Mouse (Mus musculus) MEL-GATA-1-ER (cell line): ENCODE data around the gene Cdiptos.

Experiments
- DNase-seq: peaks from one replicate; pipeline ENCODE4 v3.0.0-alpha.2; 2012; ENCODE audit warnings: low read depth; ENCODE audit errors: extremely low read depth

The Cdiptos gene

DNA sequence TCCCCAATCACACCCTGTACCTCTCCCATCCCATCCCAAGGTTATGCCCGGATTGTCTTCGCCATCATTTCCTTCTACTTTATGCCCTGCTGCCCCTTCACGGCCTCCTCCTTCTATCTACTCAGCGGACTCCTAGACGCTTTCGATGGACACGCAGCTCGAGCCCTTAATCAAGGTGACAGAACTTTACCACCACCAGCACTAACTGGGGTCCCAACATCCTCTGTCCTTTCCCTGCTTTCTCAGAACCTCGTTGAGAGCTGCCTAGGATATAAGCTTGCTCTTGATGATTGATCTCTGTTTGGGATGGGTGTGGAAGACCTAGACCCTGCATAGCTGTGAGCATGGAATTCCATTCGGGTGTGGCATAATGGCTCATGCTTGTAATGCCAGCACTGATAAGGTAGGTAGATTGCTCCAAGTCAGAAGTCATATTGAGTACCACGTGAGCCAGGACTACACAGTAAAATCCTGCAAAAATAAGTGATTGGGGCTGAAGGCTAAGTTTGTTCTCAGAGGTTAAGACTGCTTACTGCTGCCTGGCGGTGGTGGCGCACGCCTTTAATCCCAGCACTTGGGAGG is 1.1 kb upstream of the Cdiptos start:
- no peak for DNase-seq

DNA sequence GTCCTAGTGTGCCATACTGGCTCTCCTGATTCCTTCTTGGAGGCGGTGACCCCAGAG is 177 bp downstream of the Cdiptos start, which contains the start of gene Cdipt:
Gene Cdipt (plus strand): TSS at position 22 of the 57 bp plus-strand sequence.
- DNase-seq, result no peak

DNA sequence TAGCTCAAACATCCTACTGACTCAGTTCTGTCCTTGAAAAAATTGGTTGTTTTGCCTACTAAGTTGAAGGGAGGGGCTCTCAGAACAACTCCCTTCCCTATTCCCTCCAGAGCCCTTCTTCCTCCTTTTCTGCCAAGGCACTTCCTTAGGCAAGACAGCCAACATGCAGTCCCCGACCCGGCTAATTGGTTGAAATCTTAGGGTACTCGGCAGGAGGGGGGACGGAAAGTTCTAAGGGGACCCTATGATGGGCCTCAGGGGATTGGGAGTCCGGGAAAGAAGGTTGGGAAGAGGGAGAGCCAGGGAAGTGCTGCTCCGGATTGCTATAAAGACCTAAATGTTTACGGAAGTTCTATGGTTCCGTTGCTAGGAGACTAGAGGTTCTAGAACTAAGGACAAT is 405 bp downstream of the Cdiptos start:
- DNase-seq, result peak; percentile 37

DNA sequence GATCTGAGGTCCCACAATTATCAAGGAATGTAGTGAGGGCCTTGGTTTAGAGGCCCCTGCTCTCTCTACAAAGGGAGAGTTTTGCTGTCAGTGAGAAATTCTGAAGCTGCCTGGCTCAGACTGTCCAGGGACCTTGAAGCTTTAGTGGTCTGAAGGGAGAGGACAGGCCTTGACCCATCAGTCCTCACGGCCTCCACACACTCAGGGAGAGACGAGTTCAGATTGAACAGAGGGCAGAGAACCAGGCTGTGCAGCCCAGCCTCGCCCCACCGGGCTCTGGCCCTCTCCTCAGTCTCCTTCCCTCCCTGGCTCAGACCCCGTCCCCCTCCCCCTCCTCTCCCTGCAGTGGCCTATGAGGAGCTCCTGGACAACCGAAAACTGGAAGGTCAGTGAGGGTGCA is 8.5 kb downstream of the Cdiptos start:
- DNase-seq, result no peak

DNA sequence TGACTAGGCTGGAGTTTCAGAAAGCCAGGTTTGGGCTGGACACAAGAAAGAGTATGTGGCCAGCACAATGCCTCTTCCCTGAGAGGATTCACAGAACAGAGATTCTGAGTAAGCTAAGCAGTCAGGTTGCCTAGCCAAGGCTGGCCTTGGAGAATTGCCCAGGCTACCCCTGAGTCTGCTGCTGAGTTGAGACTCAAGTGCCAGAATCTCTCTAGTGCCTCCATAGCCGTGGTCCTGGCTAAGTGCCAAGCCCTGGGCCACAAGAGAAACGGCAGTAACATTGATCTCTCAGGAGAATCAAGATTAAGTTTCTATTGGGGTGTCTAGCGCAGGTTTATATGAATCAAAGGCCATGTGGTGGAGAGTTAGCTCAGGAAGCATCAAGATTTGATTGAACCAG is 10.3 kb downstream of the Cdiptos start:
- DNase-seq, result no peak

DNA sequence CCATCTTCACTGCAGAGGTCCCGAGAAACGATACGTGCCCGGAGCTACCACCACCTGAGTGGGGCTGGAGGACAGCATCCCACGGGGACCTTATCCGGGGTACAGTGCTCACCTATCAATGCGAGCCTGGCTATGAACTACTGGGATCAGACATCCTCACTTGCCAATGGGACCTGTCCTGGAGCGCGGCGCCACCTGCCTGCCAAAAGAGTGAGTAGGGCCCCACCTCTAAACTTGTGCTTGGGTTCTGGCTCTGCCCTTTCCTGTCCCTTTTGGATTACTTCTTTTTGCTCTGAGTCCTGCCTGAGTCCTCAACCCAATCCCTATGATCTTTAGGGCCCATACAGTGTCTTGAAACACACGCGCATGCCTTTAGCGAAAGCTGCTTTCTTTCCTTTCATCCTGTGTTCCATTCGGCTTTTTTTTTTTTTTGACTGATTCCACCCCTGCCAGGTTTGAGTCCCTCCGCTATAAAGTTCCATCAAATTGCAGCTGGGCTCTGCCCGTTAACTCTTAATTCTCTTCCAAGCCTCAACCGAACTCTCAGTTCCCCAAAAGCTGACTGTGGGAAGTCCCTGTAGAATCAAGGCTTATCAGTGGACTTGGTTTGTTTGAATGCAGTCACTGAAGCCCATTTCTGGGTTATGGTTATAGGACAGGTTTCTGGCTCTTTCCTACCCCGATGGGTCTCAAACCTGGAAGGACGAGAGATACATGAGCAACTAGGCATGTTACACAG is 12.2 kb downstream of the Cdiptos start:
- no peak for DNase-seq

DNA sequence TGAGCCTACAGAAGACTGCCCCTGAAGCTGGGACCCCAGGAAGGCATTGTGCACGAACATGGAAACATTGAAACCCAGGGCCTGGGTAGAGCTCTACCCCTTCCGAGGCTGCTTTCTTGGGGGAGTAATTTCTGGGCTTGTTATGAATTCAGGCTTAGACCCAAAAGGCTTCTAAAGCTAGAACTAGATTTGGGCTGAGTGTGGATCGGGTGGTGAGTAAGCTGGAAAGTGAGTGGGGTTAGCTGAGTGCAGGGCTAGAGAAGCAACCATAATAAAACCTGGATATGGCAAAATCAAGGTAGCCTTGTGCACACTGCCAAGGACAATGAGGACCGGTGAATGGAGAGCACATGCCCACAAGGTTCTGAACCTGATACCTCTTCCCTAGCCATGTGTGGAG is 13.9 kb downstream of the Cdiptos start:
- no peak for DNase-seq

DNA sequence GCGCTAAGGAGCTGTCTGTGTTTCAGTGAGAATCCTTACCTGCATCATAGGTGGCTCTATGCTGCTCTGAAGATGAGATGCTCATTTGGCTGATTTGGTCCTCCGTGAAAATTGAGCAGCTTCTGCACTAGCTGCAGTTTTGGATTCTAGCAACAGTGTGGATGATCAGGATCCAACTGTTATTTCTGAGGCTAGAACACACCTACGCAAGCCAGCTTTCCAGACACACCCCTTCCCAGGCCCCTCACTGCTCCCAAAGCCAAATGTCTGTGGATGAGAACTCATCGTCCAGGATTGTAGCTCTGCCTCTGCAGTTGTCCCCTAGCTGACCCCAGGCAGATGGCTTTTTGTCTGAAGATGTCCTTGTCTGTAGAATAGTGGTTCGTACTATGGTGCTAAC is 14.8 kb downstream of the Cdiptos start:
- no peak for DNase-seq

DNA sequence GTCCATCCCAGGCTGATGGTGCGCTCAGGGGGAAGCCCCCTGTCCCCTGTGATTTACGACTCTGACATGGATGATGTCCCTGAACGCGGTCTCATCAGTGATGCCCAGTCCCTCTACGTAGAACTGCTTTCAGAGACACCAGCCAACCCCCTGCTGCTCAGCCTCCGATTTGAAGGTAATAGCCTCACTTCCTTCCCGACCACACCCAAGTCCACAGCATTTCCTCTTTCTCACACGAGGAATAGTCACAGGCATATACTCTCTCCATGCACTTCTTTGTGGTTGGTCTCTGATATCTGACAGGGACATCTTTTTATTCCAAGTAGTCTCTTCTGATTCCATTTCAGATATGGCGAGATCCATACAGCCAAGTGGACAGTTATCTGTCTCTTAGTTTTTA is 16.1 kb downstream of the Cdiptos start:
- peak; percentile 40 for DNase-seq

DNA sequence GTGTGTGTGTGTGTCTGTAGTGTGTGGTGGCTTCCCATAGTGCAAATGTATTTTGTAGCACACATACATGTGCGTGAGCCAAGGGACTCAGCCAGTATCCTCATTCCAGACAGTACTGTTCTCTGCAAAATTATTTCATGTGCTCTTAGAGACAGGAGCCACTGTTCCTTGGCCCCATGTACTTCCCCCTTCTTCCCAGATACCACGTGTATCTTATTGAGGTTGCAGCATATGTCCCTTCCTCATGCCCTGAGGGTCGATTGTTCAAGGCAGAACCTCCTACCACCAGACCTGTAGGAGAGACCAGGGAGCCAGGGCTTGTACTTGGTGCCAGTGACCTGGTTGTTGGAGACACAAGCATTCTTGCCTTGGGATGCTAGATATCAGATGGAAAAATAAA is 20.8 kb downstream of the Cdiptos start:
- no peak for DNase-seq

DNA sequence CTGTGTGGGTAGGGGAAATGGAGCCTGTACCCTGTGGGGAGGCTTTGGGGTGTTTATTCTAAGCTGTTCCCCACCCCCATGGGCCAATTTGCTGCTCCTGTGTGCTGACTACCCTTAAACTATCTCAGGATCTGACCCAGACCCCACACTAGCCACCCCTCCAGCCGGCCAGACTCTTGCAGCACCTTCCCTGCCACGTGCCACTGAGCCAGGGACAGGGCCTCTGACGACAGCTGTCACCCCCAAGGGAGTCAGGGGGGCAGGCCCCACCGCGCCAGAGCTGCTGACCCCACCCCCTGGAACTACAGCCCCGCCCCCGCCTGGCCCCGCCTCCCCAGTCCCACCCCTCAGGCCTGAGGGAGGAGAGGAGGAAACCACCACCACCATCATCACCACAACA is 23.3 kb downstream of the Cdiptos start:
- DNase-seq, result no peak

DNA sequence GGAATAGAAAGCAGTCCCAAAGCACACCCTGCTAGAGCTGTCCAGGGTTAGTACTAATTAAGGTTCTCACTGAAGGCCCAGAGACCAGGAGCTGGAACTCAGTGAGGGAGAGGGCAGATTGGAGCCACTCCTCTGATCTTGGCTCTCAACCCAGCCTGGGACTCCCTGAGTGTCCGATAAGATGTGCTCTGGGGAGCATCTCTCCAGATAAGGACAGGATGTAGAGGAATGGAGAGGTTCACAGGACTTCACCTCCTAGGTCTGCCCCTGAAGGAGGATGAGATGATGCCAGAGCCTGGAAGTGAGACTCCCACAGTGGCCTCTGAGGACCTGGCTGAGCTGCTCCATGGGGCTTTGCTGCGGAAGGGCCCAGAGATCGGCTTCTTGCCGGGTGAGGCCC is 24.2 kb downstream of the Cdiptos start:
- DNase-seq, result no peak

DNA sequence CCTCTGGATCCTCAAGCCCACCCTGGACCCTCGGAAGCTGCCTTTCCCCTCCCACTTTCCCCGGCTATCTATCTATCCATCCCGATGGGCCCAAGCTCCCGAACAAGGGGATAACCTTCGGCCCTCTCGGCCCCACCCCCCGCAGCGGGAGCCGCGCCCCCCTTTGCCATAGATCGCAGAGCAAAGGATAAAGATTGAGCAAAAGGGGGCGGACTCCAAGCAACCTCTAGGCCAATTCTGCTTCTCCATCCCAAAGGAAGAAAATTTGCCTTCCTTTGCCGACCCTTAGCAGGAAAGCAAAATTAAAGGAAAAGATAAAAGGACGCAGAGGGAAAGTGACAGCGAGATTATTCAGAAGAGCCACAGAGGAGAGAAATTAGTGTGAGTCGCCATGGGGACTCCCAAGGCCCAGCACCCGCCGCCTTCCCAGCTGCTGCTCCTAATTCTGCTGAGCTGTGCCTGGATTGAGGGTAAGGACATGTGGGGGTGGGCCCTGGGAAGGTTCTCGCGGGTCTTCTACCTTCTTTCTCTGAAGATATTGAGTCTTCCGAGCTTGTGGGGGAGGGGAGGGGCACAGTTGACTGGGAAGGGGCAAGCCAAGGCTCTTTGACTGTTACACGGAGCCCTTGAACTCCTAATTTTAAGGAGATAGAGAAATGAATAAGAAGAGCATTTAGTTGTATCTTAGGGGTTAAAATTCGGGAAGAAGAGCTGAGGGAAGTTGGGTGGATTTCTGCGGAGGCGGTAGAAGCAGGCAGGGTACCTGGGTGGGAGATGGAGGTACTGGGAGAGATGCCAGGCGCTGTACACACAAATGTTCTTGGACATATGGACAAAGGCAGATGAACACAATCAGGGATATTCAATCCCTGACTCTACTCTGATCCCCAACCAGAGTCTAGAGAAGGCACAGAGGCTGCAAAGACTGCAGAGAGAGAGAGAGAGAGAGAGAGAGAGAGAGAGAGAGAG is 25.0 kb downstream of the Cdiptos start:
- DNase-seq, result no peak

DNA sequence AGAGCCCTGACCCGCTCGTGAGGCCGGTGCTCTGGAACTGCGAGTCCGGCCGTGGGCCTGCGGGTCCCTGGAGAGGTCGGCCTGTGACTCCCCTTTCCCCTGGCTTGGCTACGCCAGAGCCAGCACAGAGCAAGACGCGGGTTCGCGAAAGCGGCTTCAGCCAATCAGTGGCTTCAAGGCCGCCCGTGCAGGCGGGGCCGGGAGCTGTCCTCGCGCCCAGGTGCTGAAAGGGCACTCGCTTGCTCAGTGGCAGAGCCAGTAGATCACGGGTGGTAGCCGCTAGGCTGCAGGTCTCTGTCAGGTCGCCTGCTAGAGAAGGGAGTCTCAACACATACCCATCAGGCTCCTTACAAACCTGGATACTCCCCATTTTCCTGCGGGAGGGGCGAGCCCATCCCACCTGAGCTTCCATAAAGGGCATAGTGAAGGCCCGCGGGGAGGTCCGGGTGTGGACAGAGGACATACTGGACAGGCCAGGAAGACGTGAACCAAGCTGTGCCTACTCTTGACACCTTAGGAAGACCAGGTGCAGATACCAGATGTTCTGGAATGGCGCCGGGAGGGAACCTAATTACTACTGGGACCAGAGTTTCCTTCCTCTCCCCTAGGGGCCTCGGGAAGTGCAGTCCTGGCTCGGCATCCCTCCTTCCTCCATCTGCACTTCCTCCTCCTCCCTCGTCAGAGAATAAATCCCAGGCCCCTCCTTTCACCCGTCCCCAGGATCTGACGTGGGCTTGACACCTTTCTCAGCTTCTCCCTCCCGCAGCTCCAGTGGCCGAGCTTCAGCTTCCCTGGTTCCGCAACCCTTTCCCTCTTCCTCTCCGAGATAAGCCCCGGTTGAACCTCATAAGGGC is 25.9 kb downstream of the Cdiptos start, which contains the start of gene Sez6l2:
Gene Sez6l2 (plus strand): TSS at position 771 of the 854 bp plus-strand sequence.
- peak; percentile 59 for DNase-seq

DNA sequence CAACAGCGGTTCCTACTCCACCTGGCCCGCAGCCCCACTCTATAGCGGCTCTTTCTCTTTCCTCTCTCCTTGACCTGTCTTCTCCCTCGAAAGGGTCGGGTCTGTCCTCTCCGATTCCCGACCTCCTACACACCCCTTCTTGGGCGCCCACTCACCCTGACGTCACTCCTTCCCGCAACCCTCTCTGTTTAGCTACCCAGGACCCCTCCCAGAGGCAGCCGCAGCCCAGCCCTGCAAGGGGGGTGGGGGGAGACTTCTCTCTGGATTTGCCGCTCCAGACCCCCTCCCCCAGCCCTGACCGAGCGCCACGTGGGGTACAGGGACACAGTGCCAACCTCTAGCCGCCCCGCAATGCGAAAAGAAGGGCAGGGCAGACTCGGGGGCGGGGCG is 26.5 kb downstream of the Cdiptos start, which contains the start of gene Asphd1:
Gene Asphd1 (minus strand): TSS at position 180 of the 390 bp plus-strand sequence.
- no peak for DNase-seq

DNA sequence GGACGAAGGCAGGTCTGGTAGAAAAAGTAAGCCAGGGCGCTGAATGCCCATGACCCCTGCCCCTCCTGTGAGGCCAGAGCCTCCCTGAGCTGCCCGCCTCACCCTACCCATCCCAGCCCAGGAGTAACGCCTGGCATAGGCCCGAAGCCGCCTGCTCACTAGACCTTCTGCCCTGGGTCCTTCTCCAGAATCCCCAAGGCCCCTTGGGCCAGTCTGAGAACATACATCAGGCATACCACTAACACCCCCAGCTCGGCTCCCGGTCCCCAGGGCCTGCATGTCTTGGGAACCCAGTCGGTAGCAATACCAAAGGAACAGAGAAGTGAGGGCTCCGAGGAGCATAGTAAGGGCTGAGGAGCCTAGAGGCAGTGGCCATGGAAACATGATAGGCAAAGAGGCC is 27.3 kb downstream of the Cdiptos start:
- no peak for DNase-seq

DNA sequence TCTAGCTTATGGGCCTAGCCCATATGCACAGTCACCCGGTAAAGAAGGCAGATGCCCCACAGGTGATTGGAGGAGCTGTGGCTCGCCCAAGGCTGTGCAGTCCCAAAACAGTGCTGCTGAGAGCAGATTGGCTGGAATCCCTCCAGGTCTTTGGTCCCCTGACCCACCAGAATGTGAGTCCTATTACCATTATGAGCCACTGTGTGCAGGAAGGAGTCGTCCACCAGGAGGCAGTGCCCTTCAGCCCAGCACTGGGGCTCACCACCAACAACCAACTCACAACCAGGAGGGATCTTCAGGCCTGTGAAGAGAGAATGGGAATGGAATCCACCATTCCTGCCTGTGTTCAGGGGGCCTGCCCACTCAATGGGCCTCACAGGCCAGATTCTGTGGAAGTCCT is 29.4 kb downstream of the Cdiptos start:
- no peak for DNase-seq

DNA sequence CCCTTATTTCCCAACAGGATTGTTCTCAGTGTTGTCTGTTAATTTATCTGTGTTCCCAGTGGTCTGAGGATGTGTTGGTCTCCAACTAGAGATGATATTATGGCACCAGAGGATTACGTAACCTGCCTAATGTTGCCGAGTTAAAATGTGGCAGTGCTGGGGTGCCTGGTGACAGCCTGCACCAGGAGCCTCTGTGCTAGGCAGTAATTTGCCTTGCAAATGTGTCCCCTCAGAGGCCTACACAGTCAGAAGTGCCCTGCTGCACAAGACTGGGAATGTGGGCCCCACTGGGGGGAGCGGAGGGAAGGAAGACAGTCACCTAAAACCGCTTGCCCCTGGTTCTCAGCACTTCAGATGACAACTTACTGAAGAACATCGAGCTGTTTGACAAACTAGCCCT is 34.1 kb downstream of the Cdiptos start:
- DNase-seq, result no peak

DNA sequence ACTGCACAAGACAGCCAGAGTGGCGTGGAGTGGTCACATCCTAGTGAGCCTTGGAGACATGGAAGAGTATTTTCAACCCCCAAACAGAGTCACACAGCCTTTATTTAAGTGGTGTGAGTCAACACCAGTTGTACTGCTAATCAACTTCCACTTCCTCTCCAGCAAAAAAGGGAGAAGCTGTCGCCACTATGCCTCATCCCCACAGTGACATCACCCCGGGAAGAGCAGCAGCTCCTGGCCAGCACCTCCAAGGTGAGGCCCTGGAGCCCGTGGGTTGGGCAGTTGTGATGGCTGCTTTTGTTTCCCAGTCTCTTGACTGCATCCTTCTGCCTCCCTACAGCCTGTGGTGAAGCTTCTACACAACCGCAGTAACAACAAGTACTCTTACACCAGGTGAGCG is 34.7 kb downstream of the Cdiptos start:
- DNase-seq, result no peak

DNA sequence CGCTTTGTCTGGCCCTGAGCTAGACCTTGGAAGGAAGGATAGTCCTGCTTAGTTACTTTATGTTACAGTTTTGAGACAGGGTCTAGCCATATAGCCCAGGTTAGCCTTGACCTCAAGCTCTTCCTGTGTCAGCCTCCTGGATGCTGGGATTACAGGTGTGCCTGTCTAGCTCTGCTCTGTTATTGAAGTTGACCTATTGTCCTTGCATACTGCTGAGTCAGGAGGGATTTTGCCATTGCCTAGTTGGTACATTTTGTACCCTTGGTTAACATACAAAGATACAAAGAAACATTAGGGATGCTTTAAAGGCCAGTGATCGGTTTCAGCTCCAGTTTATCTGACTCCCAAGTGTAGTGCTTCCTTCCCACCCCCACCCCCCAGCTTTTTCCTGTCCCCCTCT is 43.2 kb downstream of the Cdiptos start:
- no peak for DNase-seq

DNA sequence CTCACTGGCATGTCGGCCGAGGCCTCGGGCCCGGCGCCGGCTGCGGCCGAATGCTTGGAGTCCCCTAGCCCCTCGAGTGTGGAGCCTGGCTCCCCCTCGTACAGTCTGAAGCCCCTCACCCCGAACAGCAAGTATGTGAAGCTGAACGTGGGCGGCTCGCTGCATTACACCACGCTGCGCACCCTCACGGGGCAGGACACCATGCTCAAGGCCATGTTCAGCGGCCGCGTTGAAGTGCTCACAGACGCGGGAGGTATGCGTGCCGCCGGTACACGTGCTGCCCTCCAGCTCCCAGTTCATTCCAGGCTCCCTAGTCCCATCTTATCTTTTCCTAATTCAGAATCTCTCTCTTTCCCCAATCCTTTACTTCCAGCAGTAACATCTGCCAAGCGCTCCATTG is 46.9 kb downstream of the Cdiptos start:
- DNase-seq, result no peak
